Mouse (Mus musculus): ENCODE measurements at regions not wholly inside any gene's neighbourhood (a gene's known extent, or its start where the extent isn't known, plus 50 kb on each side); places are given as distances from the start of the nearest gene placed in this dataset.

GRCm38 (mm10) chr14:73453164-73453563, 56.7 kb upstream of the Med4 start:
- no peak for TF ChIP-seq POLR2A (IDR thresholded peaks at IDR 0.05; ENCODE audit: insufficient read depth, low read depth, low read length)
- TF ChIP-seq EP300 (IDR thresholded peaks at IDR 0.05; ENCODE audit: insufficient read depth, low read depth, low read length), result no peak
- TF ChIP-seq CTCF (IDR thresholded peaks at IDR 0.05), result no peak
- no peaks in the 10 kb centered on the region for H3K79me2 ChIP-seq (replicated peaks; ENCODE audit: control insufficient read depth, insufficient read depth, low read length)
- intact Hi-C loops (cut with DNase I), result no loop called here
- no peak for DNase-seq
- H3K4me1 ChIP-seq (ENCODE audit: control insufficient read depth, insufficient read depth, low read length), result no peaks in the 10 kb centered on the region
- no peak overlapping the region for H3K27ac ChIP-seq
- no peaks in the 10 kb centered on the region for H3K36me3 ChIP-seq (ENCODE audit: control insufficient read depth, insufficient read depth, low read length)
- H3K9ac ChIP-seq (ENCODE audit: low read depth, low read length), result no peak overlapping the region
- no peaks in the 10 kb centered on the region for H3K27me3 ChIP-seq (ENCODE audit: control insufficient read depth, insufficient read depth, low read length)
- 63% methylated on average over 12 of the region's 12 CpGs for WGBS
- no peak overlapping the region for H3K4me3 ChIP-seq

- no peaks in the 10 kb centered on the region for H3K27me3 ChIP-seq (ENCODE audit: control insufficient read depth, insufficient read depth, low read length)
- no peaks in the 10 kb centered on the region for H3K79me2 ChIP-seq (replicated peaks; ENCODE audit: control insufficient read depth, insufficient read depth, low read length)
- H3K27ac ChIP-seq, result no peak overlapping the region
- 93% methylated on average over 7 of the region's 7 CpGs for WGBS
- no peak overlapping the region for H3K4me3 ChIP-seq
- no peaks in the 10 kb centered on the region for H3K36me3 ChIP-seq (ENCODE audit: control insufficient read depth, insufficient read depth, low read length)
- H3K9ac ChIP-seq (ENCODE audit: low read depth, low read length), result no peak overlapping the region
- intact Hi-C loops (cut with DNase I), result no loop called here
- H3K4me1 ChIP-seq (ENCODE audit: control insufficient read depth, insufficient read depth, low read length), result no peaks in the 10 kb centered on the region
- TF ChIP-seq EP300 (IDR thresholded peaks at IDR 0.05; ENCODE audit: insufficient read depth, low read depth, low read length), result no peak
- no peak for TF ChIP-seq CTCF (IDR thresholded peaks at IDR 0.05)
- TF ChIP-seq POLR2A (IDR thresholded peaks at IDR 0.05; ENCODE audit: insufficient read depth, low read depth, low read length), result no peak
- DNase-seq, result no peak
Observed at GRCm38 (mm10) chr14:73452321-73453082, 57.3 kb upstream of the Med4 start.

GRCm38 (mm10) chr14:73451291-73452045, 58.4 kb upstream of the Med4 start:
- intact Hi-C loops (cut with DNase I), result no loop called here
- Histone ChIP-seq H3K36me3 (ENCODE audit: control insufficient read depth, insufficient read depth, low read length) (no peaks in the 10 kb centered on the region), H3K4me1 (ENCODE audit: control insufficient read depth, insufficient read depth, low read length) (no peaks in the 10 kb centered on the region), H3K27me3 (ENCODE audit: control insufficient read depth, insufficient read depth, low read length) (no peaks in the 10 kb centered on the region), H3K9ac (ENCODE audit: low read depth, low read length) (no peak overlapping the region), H3K4me3 (no peak overlapping the region), H3K27ac (no peak overlapping the region; the same call in 1 of the 2 replicates), H3K79me2 (replicated peaks; ENCODE audit: control insufficient read depth, insufficient read depth, low read length) (no peaks in the 10 kb centered on the region)
- 69% methylated on average over 9 of the region's 9 CpGs for WGBS
- no peak for DNase-seq
- TF ChIP-seq CTCF (IDR thresholded peaks at IDR 0.05) (no peak), POLR2A (IDR thresholded peaks at IDR 0.05; ENCODE audit: insufficient read depth, low read depth, low read length) (no peak), EP300 (IDR thresholded peaks at IDR 0.05; ENCODE audit: insufficient read depth, low read depth, low read length) (no peak)

GRCm38 (mm10) chr14:73449901-73450495, 59.8 kb upstream of the Med4 start:
- Histone ChIP-seq H3K79me2 (replicated peaks; ENCODE audit: control insufficient read depth, insufficient read depth, low read length) (no peaks in the 10 kb centered on the region), H3K27me3 (ENCODE audit: control insufficient read depth, insufficient read depth, low read length) (no peaks in the 10 kb centered on the region), H3K9ac (ENCODE audit: low read depth, low read length) (no peak overlapping the region), H3K4me1 (ENCODE audit: control insufficient read depth, insufficient read depth, low read length) (no peaks in the 10 kb centered on the region), H3K27ac (peak overlapping the region; percentile 24; the same call in 1 of the 2 replicates), H3K36me3 (ENCODE audit: control insufficient read depth, insufficient read depth, low read length) (no peaks in the 10 kb centered on the region), H3K4me3 (no peak overlapping the region)
- TF ChIP-seq EP300 (IDR thresholded peaks at IDR 0.05; ENCODE audit: insufficient read depth, low read depth, low read length) (no peak), CTCF (IDR thresholded peaks at IDR 0.05) (no peak), POLR2A (IDR thresholded peaks at IDR 0.05; ENCODE audit: insufficient read depth, low read depth, low read length) (no peak)
- 81% methylated on average over 6 of the region's 6 CpGs for WGBS
- no peak for DNase-seq
- intact Hi-C loops (cut with DNase I), result no loop called here

GRCm38 (mm10) chr14:73449111-73449510, 60.7 kb upstream of the Med4 start:
- no peaks in the 10 kb centered on the region for H3K27me3 ChIP-seq (ENCODE audit: control insufficient read depth, insufficient read depth, low read length)
- no peak overlapping the region for H3K9ac ChIP-seq (ENCODE audit: low read depth, low read length)
- H3K27ac ChIP-seq, result no peak overlapping the region
- TF ChIP-seq CTCF (IDR thresholded peaks at IDR 0.05), result no peak
- no peak for TF ChIP-seq EP300 (IDR thresholded peaks at IDR 0.05; ENCODE audit: insufficient read depth, low read depth, low read length)
- TF ChIP-seq POLR2A (IDR thresholded peaks at IDR 0.05; ENCODE audit: insufficient read depth, low read depth, low read length), result no peak
- H3K4me3 ChIP-seq, result no peak overlapping the region
- no peaks in the 10 kb centered on the region for H3K4me1 ChIP-seq (ENCODE audit: control insufficient read depth, insufficient read depth, low read length)
- no peak for DNase-seq
- 69% methylated on average over 10 of the region's 10 CpGs for WGBS
- no peaks in the 10 kb centered on the region for H3K79me2 ChIP-seq (replicated peaks; ENCODE audit: control insufficient read depth, insufficient read depth, low read length)
- intact Hi-C loops (cut with DNase I), result no loop called here
- no peaks in the 10 kb centered on the region for H3K36me3 ChIP-seq (ENCODE audit: control insufficient read depth, insufficient read depth, low read length)

All from heart, adult 2 months (tissue).